Mouse (Mus musculus) forebrain, embryonic 12.5 days (tissue): ENCODE measurements around the gene 5730596B20Rik. TPM values are rescaled to one million over a fixed set of nuclear protein-coding genes. Genes with fewer than 3 reads are reported as not detected.

Experiments used
- ATAC-seq: fragments of 200-750 bp; cut with Nextera tagmentation; 2 replicates; pipeline ENCODE4 v1.8.0; 2017; ENCODE audit warnings: moderate TSS enrichment; ENCODE audit not compliant: low FRiP score
- H3K27ac ChIP-seq: fragments of 300-500 bp; sonication (generic); 2 replicates; pipeline ENCODE4 v1.5.1; 2016; ENCODE audit warnings: mild to moderate bottlenecking
- H3K27me3 ChIP-seq: fragments of 300-500 bp; sonication (generic); 2 replicates; pipeline ENCODE4 v1.6.1; 2016; ENCODE audit warnings: mild to moderate bottlenecking
- H3K36me3 ChIP-seq: fragments of 300-500 bp; sonication (generic); replicated peaks from 2 replicates; pipeline ENCODE4 v1.6.1; 2016; ENCODE audit warnings: mild to moderate bottlenecking
- H3K4me1 ChIP-seq: fragments of 300-500 bp; sonication (generic); 2 replicates; pipeline ENCODE4 v1.6.1; 2016
- H3K4me2 ChIP-seq: fragments of 300-500 bp; sonication (generic); 2 replicates; pipeline ENCODE4 v1.6.1; 2016; ENCODE audit warnings: mild to moderate bottlenecking, moderate library complexity
- H3K4me3 ChIP-seq: fragments of 300-500 bp; sonication (generic); replicated peaks from 2 replicates; pipeline ENCODE4 v1.5.1; 2016; ENCODE audit warnings: mild to moderate bottlenecking
- H3K9ac ChIP-seq: fragments of 300-500 bp; sonication (generic); 2 replicates; pipeline ENCODE4 v1.6.1; 2016; ENCODE audit warnings: mild to moderate bottlenecking
- H3K9me3 ChIP-seq: fragments of 300-500 bp; sonication (generic); 2 replicates; pipeline ENCODE4 v1.6.1; 2016
- WGBS: fragments of 180-500 bp; shearing (Covaris S2); methylation state at CpG from one replicate; pipeline ENCODE4 v1.1.7; 2016; 5-methylcytosine and 5-hydroxymethylcytosine counted together
- polyA plus RNA-seq: library from polyadenylated mRNA; unstranded; fragments of >200 nt; fragmentation: Nextera tagmentation; extraction: Ambion mirVana; gene quantifications from 2 replicates; pipeline ENCODE4 v1.2.1, GENCODE M21; 2016

The 5730596B20Rik gene
- polyA plus RNA-seq, 1 experiment from 2014 or later, result not detected

GRCm38 (mm10) chr6:52206882-52207683 is 29.8 kb downstream of the 5730596B20Rik start:
- ATAC-seq, result no peak
- H3K36me3 ChIP-seq, result no peaks in the 10 kb centered on the region
- H3K9ac ChIP-seq, result no peak overlapping the region
- H3K4me2 ChIP-seq, result no peak overlapping the region
- H3K27ac ChIP-seq, result no peak overlapping the region
- peaks cover 20% of the 10 kb centered on the region; the same call in 1 of the 2 replicates for H3K4me1 ChIP-seq
- H3K9me3 ChIP-seq, result no peaks in the 10 kb centered on the region
- 1% methylated on average over 4 of the region's 4 CpGs for WGBS
- H3K4me3 ChIP-seq, result no peak overlapping the region
- H3K27me3 ChIP-seq, result peaks cover 98% of the 10 kb centered on the region

DNA sequence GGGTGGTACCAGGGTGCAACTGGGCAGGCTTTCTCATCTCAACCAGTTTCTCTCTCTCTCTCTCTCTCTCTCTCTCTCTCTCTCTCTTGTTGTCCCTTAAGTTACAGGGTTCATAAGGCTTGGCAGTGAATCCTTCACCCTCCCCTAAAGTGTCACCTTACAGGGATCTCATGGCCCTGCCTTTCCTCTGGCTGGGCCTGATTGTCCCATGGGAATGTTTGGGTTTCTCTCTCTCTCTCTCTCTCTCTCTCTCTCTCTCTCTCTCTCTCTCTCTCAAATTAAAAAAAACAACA is 30.3 kb downstream of the 5730596B20Rik start:
- Histone ChIP-seq H3K4me1 (peaks cover 20% of the 10 kb centered on the region; the same call in 1 of the 2 replicates), H3K4me3 (no peak overlapping the region), H3K27me3 (peaks cover 99% of the 10 kb centered on the region), H3K9ac (no peak overlapping the region), H3K36me3 (no peaks in the 10 kb centered on the region), H3K9me3 (no peaks in the 10 kb centered on the region), H3K27ac (no peak overlapping the region), H3K4me2 (no peak overlapping the region)
- no peak for ATAC-seq

DNA sequence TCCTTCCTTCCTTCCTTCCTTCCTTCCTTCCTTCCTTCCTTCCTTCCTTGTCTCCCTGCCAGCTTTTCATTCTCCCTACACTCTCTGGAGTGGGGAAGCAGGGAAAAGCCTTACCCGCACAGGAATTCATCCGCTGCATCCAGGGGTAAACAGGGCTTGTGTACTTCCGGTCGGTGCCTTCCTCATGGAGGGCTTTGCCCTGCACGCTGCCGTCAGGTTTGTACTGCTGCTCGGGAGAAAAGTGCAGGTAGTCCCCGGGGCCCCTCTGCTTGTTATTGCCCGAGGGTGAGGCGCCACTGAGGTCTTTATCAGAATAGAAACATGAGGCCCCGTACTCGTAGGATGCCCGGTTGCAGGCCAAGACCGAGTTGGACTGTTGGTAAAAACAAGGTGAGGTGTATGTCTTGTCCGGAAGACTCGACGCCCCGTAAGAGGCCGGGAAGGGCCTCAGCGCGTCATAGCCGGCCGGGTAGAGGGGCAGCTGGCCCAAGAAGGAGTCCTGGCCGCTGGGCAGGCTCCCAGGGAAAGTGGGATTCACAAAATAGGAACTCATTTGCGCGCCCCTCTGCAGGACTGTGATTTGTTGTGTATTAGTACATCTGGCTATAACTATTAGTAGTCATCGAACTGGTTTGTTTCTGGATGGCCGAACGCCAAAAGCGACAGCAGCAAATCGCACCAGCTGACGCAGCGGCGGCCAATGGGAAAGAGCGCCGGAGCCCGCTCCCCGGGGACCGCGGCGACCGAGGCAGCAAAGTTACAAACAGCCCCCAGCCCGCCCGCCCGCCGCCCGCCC is 31.0 kb downstream of the 5730596B20Rik start, which contains the start of gene Hoxa6:
Gene Hoxa6 (minus strand): TSS at position 651 of the 796 bp plus-strand sequence.
- Histone ChIP-seq H3K27me3 (peaks cover 99% of the 10 kb centered on the region), H3K9me3 (no peaks in the 10 kb centered on the region), H3K9ac (no peak within 1 kb of the TSS), H3K4me2 (no peak within 1 kb of the TSS), H3K27ac (no peak within 1 kb of the TSS), H3K36me3 (no peaks in the 10 kb centered on the region), H3K4me1 (peaks cover 20% of the 10 kb centered on the region; the same call in 1 of the 2 replicates), H3K4me3 (no peak within 1 kb of the TSS)
- ATAC-seq, result no peak
- WGBS, result 1% methylated on average over 44 of the region's 47 CpGs

GRCm38 (mm10) chr6:52208868-52209684 is 31.8 kb downstream of the 5730596B20Rik start:
- H3K27me3 ChIP-seq, result peaks cover 99% of the 10 kb centered on the region
- peaks cover 15% of the 10 kb centered on the region; the same call in 1 of the 2 replicates for H3K4me1 ChIP-seq
- no peak overlapping the region for H3K4me3 ChIP-seq
- no peak for ATAC-seq
- WGBS, result 3% methylated on average over 17 of the region's 18 CpGs
- no peak overlapping the region for H3K4me2 ChIP-seq
- no peak overlapping the region for H3K27ac ChIP-seq
- H3K9me3 ChIP-seq, result no peaks in the 10 kb centered on the region
- H3K9ac ChIP-seq, result no peak overlapping the region
- H3K36me3 ChIP-seq, result no peaks in the 10 kb centered on the region

DNA sequence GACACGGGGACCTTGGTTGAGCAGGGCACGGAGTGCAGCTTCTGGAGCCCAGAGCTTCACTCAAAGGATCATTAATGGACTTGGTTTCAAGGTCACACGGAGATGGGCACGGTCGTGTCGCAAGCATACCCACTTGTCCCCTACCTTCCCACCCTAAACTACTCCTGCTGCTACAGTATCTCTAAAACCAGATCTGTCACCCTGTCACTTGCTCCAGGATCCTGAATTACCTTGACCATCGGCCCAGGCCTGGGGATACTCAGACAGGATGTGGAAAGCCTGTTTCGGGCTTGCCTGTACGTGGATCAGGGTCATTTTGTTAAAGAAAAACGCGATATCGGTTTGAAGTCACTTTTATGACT is 32.4 kb downstream of the 5730596B20Rik start:
- ATAC-seq, result no peak
- Histone ChIP-seq H3K9ac (no peak overlapping the region), H3K4me3 (no peak overlapping the region), H3K36me3 (no peaks in the 10 kb centered on the region), H3K9me3 (no peaks in the 10 kb centered on the region), H3K4me1 (peaks cover 10% of the 10 kb centered on the region; the same call in 1 of the 2 replicates), H3K4me2 (no peak overlapping the region), H3K27me3 (peaks cover 99% of the 10 kb centered on the region), H3K27ac (no peak overlapping the region)
- 7% methylated on average over 12 of the region's 12 CpGs for WGBS

GRCm38 (mm10) chr6:52211170-52211935 is 34.1 kb downstream of the 5730596B20Rik start:
- no peak overlapping the region for H3K9ac ChIP-seq
- H3K36me3 ChIP-seq, result no peaks in the 10 kb centered on the region
- H3K4me3 ChIP-seq, result no peak overlapping the region
- H3K27me3 ChIP-seq, result peaks cover 99% of the 10 kb centered on the region
- peak; percentile 75 for ATAC-seq
- no peak overlapping the region for H3K4me2 ChIP-seq
- no peak overlapping the region for H3K27ac ChIP-seq
- H3K4me1 ChIP-seq, result peaks cover 10% of the 10 kb centered on the region; the same call in 1 of the 2 replicates
- H3K9me3 ChIP-seq, result no peaks in the 10 kb centered on the region
- WGBS, result under 1% methylated on average over 37 of the region's 37 CpGs

GRCm38 (mm10) chr6:52211961-52212360 is 34.7 kb downstream of the 5730596B20Rik start:
- no peaks in the 10 kb centered on the region for H3K36me3 ChIP-seq
- H3K27ac ChIP-seq, result no peak overlapping the region
- H3K4me1 ChIP-seq, result peaks cover 13% of the 10 kb centered on the region
- no peak overlapping the region for H3K9ac ChIP-seq
- 5% methylated on average over 13 of the region's 13 CpGs for WGBS
- H3K4me2 ChIP-seq, result no peak overlapping the region
- ATAC-seq, result no peak
- no peak overlapping the region for H3K4me3 ChIP-seq
- H3K27me3 ChIP-seq, result peaks cover 99% of the 10 kb centered on the region
- H3K9me3 ChIP-seq, result no peaks in the 10 kb centered on the region

DNA sequence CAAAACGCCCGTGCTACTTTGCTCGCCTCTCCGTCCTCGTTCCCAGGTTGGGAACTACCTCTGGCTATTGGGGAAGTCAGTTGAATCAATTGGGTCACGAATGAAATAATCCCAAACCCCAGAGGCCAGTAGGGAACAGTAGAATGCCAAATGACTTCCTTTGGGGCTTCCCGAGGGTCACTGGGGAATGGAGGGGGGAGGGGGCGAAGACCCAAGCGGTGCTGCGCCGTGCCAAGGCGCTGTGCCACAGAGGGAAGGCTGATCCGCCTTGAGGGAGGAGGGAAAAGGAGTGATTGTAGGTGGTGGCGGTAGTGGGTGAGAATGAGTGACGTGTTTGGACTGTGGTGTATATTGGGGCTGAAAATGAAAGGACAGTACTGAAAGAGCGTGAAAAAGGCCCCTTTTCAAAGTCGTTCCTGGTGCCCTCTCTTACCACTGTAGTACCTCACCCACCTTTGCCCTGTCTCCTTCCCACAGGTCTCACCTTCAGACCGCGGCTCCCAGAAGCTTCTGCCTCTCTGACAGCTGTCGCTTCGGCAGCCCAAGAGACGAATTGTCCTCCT is 35.3 kb downstream of the 5730596B20Rik start:
- no peak overlapping the region for H3K4me2 ChIP-seq
- 1% methylated on average over 22 of the region's 22 CpGs for WGBS

DNA sequence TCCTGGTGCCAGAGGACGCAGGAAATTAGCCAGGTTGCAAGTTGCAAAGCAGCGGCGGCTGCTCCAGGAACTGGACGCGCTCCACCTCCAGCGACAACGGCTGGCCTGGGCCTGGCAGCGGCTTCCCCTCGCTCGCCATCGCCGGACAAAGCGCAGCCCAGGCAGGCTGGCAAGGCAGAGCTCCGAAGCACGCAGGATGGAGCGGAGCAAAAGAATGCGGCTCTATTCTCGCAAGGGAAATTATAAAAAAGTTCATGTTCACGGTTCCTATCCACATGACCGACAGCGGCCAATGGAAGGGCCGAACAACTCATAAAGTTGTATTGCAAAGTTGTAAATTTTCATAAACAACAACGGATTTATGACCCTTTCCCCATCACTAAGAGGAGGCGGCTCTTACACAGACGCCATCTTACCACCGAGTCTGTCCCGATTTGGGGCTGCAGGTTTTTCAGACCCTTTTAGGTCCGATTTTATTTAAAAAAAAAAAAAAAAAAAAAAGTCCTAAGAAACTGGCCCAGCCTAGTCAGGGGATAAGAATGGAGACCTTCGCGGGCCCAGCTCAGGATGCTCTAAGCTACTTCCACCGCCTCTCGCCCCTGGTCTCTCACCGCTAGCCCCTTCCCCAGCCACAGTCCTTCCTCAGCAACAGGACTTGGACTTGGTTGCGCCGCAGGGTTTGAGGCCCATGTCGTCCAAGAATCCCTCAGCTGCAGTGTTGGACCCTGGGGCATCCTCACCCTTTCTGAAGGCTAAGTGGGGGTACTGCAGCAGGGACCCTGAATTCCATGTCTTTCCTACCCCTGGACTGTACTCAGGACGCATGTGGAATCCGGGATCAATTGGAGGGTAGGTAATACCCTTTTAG is 36.1 kb downstream of the 5730596B20Rik start, which contains the start of the genes Hoxa3 and Gm28308:
Gene Hoxa3 (minus strand): TSS at position 218 of the 868 bp plus-strand sequence.
Gene Gm28308 (minus strand): TSS at position 221 of the 868 bp plus-strand sequence.
- Histone ChIP-seq H3K4me3 (no peak within 1 kb of the TSS), H3K9me3 (no peaks in the 10 kb centered on the region), H3K4me2 (no peak within 1 kb of the TSS), H3K27ac (no peak within 1 kb of the TSS), H3K36me3 (no peaks in the 10 kb centered on the region), H3K9ac (no peak within 1 kb of the TSS), H3K4me1 (peaks cover 19% of the 10 kb centered on the region), H3K27me3 (peaks cover 99% of the 10 kb centered on the region)
- ATAC-seq, result no peak
- WGBS, result 2% methylated on average over 38 of the region's 38 CpGs

More for the DNA sequence above, 35.3 kb downstream of the 5730596B20Rik start:
- no peak for ATAC-seq
- Histone ChIP-seq H3K36me3 (no peaks in the 10 kb centered on the region), H3K9me3 (no peaks in the 10 kb centered on the region), H3K9ac (no peak overlapping the region), H3K4me1 (peaks cover 20% of the 10 kb centered on the region), H3K4me3 (no peak overlapping the region), H3K27ac (no peak overlapping the region), H3K27me3 (peaks cover 99% of the 10 kb centered on the region)

GRCm38 (mm10) chr6:52214271-52214670 is 37.0 kb downstream of the 5730596B20Rik start:
- no peak overlapping the region for H3K4me2 ChIP-seq
- no peak for ATAC-seq
- no peak overlapping the region for H3K4me3 ChIP-seq
- H3K27ac ChIP-seq, result no peak overlapping the region
- no peak overlapping the region for H3K9ac ChIP-seq
- H3K36me3 ChIP-seq, result no peaks in the 10 kb centered on the region
- WGBS, result 9% methylated on average over 5 of the region's 5 CpGs
- peaks cover 13% of the 10 kb centered on the region for H3K4me1 ChIP-seq
- peaks cover 99% of the 10 kb centered on the region for H3K27me3 ChIP-seq
- H3K9me3 ChIP-seq, result no peaks in the 10 kb centered on the region
